Mouse (Mus musculus) frontal cortex, adult (tissue): Measurements from ENCODE around the gene Isg20.

Experiments used
- ATAC-seq: cut with Nextera tagmentation; 2 replicates; pipeline ENCODE4 v1.9.2; 2017; ENCODE audit warnings: mild to moderate bottlenecking, moderate library complexity, mixed read lengths; ENCODE audit not compliant: low TSS enrichment

Gene Isg20

DNA sequence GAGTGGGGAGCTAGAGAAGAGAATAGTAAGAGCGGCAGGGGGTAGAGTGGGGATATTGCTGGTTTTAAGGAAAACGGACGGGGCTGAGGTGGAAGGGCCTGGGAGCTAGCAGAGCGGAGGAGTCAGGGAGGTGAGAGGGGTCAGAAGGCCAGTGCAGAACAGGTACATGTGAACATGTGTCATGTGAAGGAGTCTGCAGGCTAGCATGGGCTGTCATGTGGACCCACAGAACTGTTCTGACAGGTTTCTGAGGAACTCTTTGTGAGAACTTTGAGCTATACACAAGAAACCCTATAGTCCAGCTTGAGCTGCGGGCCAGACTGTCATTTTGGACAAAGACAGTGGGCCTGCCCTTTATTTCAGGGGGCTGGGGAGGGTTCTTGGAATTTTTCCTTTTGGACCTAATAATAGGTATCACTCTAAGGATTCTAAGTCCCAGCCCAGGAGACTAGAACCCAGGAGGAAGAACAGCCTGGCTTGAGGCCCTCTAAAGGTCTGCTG lies at the start of gene Isg20:
Gene Isg20, plus strand, starts transcription at position 451 of the 501 bp plus-strand sequence.
- no peak for ATAC-seq

DNA sequence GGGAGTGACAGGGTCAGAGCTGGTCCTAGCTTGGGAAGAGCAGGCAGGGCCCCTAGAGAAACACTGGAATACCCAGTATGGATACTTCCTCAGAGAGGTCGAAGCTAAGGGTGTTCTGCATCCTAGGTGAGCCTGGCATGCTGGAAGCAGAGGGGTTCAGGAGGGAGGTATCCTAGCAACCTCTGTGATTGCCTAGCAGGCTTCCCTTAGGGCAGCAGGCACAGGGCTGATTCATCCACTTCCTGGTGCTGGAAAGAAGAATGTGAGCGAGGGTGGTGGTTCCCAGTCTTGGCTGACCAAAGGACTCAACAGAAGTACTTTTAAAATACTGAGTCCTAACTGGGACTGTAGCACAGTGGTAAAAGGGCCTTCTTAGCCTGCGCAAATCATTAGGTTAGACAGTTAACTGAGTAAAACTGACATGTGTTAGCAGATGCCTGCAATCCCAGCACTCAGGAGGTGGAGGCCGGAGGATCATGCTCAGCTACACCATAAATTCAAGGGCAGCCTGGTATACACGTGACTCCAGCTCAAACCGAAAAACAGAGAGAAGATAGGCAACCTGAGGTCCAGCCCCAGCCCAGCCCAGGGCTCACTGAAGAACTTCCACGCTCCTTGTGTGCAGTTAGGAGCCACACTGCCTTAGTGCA lies 49.3 kb upstream of the Isg20 start:
- no peak for ATAC-seq

DNA sequence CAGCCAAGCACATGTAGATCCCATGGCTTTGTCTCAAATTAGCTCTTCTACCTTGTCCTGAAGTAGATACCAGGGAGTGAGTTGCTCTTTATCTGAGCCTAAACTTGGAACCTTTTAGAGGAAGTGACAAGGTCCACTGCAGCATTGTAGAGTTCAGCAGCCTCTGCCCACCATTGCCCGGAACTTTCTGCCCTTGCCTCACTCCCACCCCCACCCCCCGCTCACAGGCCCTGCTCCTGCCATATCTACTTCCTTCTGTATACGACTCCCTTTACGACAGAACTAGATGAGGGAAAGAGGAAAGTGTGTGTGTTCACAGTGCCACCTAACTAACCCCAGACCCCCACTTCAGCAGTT lies 48.8 kb upstream of the Isg20 start:
- ATAC-seq, result no peak

DNA sequence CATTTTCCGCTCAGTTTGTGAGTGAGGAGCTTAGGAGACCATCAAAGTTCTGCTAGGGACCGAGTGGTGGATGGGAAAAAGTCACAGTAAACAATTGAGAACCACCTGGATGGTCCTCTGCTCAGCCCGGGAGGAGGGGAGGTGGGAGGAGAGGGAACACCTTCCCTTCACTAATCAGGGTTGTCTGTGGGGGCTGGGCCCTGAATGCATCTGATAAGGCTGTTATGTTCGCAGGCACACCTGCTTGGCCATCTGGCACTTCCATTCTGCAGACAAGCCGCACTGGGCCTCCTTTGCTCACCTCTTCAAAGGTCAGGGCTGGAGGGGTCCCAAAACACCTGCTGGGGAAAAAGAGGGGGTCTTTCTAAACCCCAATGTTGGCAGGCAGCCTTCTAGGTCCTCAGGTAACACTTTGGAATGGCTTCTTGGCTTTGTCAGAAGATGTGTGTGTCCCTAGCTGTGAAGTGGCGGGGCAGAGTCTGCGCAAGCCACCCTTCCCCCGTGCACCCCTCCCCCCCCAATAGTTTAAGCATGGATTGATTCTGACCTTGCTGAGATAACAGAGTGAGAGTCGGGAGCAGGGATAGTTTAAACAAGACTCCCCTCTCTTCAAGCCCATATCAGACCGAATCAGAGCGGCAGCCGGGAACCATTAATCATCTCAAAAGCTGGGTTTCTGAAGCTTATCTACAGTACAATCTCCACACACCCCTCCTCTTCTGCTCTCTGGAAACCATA lies 47.8 kb upstream of the Isg20 start:
- no peak for ATAC-seq

DNA sequence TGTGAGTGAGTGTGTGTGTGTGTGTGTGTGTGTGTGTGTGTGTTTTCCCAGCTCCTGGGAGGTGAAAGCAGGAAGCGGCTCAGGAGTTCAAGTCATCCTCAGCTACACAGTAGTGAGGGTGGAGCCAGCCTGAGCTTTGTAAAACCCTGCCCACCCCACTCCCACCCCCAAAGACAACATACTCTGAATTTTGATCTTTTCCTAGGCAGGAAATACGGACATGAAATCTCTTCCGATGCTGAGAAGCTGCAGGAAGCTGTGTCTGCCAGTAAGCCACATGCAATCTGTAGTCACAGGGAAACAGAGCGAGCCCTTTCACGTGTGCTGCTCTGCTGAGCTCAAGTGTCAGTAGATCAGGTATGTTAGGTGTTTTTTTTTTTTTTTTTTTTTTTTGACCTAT lies 44.5 kb upstream of the Isg20 start:
- no peak for ATAC-seq

DNA sequence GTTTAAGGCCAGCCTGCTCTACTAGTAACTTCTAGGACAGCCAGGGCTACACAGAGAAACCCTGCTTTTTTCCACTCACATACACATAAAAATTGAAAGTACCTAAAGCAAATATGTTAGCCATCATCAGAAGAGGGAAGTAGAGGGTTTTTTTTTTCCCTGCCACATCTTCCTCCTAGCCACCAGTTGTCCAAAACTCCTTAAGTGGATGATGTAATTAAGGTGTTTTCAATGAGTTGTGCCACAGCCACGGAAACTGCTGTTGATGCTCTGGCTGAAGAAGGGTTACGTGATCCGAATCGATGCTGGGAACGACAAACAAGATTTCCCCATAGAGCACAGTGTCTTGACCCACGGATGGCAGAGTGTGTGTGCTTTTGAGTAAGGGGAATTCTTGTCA lies 40.9 kb upstream of the Isg20 start:
- no peak for ATAC-seq

DNA sequence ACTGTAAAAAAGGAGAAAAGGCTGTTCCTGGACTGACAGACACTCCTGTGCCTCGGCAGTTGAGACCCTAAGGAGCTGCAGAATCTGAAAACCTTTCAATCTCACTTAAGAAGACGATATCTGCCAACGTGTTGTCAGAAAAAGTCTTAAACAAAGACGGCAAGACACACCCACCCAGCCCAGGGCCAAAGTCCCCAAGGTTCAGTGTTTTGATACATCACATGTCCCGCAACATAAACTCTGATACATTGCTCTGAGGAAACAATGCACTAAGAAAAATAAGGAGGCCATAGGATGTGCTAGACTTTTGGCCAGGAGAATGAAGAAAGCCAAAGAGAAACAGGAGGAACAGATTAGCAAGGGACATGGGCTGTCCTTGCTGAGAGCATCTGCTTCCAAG lies 40.4 kb upstream of the Isg20 start:
- no peak for ATAC-seq

DNA sequence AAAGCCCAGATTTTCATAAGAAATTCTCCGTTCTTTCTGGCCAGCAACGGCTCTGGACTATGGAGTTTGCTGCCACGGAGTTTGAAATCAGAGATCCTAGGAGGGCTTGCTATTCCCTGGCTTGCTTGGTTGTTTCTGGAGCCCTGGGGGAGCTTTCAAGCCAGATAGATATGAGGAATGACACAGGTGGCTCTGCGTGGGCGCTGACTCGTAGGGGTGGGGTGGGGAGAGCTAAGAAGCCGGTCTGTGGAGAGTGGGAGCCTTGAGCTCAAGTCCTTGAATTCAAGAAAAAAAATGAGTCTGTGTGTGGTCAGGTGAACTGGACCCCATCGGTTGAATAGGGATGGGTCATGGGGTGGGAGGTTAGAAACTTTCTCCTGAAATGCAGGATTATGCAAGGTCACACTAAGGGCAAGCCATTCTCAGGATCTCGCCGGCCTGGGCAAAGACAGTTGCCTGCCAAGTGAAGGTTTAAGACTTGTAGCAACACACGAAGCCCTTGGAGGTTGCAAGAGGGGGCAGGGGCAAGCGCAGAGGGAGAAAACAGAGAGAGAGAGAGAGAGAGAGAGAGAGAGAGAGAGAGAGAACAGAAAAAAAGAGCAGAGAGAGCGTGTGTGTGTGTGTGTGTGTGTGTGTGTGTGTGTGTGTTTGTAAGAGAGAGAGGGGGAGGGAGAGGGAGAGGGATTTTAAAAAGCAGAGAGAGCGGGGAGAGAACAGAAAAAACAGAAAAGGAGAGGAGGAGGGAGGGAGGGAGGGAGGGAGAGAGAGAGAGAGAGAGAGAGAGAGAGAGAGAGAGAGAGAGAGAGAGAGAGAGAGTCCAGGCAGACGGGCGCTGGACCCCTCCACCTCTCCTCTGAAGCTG lies 31.4 kb upstream of the Isg20 start:
- ATAC-seq, result no peak

DNA sequence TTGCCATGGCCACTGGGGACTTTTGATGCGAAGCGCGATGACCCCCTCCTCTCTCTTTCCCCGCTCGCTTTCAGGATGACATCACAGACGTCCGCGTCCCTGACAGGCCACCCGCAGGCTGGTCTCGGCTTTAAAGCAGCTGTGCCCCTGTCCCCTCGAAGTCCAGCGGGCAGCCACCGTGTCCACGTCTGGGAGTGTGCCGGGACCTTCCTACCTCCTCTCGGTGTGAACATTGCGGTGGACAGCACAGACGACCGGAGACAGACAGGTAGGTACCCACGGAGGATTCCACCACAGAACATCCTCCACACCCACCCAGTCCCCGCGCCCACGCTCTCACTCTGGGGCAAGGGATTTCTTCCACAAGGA lies 30.8 kb upstream of the Isg20 start:
- no peak; the same call in 1 of the 2 replicates for ATAC-seq

DNA sequence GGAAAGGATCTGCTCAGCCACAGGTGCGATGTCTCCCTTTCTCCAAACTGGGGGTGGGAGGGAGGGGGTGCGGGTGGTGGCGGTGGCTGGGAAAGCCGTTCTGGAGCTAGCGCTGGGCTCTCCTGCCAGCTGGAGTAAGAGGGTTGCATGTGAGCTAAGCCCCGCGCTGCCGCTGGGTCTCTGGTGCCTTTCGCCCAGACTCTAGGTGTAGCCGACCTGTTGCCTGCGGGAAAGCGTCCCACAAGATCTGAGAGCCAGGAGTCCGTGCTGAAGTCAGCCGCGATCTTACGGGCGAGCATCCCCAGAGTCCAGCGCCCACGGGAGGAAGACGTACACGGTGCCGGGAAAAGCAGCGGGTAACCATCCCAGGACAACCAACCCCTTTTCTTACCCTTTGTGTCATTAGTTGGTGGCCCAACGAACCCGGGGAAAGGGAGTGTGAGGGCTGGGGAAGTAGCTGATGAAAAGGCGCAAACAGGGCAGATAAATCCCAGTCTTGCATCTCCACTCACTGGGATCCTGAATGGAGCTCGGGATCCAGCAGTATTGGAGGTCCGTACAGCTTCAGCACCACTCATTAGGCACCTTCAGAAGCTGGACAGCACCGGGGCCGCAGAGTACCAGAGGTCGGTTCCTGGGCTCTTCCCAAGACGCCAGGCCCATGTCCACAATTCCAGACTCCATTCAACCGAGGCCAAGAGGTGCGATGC lies 30.1 kb upstream of the Isg20 start:
- ATAC-seq, result no peak

DNA sequence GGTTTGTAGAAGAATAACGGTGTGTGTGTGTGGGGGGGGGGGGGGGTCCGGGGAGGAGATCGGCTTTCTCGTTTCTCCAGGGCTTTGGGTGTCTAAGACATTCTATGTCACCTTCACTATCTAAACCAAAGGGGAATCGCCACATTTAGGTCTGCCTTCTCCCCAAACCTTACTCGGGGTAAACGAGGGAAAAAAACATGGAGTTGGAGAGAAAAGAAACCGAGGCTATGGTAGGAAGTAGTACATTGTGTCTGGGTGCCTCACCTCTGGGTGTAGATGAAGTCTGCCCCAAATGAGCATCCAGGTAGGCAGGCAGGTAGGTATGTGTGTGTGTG lies 29.5 kb upstream of the Isg20 start:
- no peak for ATAC-seq

DNA sequence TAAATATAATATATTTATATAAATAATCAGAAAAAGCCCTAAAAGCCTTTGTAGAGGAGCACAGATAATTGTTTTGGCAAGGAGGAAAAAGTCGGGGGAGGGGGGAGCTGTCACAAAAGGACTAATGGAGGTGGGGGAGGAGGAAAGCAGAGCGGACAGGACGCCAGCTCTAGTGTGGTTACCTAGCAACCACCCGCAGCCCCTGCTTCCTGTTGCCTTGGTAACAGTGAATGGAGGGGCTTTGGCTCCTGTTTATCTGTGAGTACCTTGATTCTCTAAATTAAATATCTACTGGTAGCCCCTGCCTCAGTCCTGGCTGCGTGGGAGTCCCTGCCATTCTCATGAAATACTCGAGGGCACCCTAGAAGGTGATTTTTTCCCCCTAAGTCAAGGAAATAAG lies 29.1 kb upstream of the Isg20 start:
- ATAC-seq, result no peak

DNA sequence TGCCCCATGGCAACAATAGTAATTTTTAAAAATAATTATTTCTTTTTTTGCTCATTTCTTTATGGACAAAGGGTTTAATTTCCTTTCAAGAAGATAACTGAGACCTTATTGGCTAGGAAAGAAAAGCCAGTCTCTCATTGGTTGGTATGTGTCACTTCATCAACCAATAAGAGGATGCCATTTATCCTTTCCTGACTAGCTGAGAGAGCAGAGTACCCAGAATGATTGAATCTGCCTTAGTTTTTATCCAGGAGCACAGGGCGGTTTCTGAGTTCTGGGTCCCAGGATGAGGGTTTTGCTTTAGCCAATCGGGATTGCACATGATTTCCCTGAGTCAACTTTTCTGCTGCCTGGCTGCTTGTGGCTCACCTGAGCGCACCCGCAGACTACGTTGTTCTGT lies 27.8 kb upstream of the Isg20 start:
- ATAC-seq, result no peak

DNA sequence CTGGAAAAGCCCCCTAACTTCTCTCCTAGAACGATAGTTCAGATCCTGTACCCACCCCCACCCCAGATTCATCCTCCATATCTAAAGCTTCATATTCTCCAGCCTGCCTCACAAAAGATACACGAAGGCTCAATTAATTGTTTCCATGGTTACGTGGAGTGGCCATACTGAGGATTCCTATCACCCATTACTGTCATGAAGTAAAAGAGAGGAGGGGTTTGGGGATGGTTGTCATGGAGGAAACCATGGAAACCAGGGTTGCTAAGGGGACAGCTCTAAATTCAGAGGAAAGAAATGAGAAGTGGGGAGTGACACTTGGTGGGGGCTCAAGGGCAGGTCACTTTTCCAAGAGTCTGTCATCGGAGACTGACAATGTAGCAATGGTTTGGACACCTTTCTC lies 26.7 kb upstream of the Isg20 start:
- ATAC-seq, result no peak

DNA sequence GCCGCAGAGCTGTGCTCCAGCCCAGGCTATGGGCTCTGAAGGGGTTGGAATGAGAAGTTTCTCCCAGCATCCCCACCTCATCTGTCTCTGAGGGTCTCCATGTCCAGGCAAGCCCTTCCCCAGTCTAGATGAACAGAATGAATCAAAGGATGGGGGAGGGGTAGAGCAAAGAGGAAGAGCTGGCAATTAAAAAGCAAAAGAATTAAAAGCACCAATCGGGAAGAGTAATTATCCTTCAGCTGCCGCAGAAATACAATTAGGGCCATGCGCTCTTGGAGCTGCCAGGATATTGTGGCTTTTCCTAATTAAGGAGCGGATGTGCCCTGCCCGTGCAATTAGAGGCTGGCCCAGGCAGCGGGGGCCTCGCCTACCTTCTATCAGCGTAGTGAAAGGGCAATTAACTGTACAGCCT lies 25.8 kb upstream of the Isg20 start:
- ATAC-seq, result no peak

DNA sequence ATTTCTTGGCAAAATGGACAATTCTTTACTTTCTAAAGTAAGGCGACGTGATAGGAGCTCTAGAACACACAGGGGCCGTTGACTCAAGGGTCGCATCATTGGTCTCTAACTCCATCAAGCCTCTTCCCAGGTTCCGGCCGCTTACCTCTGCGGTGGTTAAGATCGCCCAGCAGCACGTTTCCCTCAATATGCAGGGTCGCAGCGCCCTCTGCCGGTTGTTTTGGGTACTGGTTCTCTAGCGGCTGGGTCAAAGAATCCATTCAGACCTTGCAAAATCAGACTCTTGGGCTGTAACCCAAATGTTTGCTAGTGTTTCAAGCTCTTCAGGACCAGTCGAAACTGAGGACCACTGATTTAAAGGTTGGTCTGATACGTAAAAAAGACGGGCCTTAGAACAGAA lies 22.6 kb upstream of the Isg20 start:
- ATAC-seq, result peak; percentile 69

DNA sequence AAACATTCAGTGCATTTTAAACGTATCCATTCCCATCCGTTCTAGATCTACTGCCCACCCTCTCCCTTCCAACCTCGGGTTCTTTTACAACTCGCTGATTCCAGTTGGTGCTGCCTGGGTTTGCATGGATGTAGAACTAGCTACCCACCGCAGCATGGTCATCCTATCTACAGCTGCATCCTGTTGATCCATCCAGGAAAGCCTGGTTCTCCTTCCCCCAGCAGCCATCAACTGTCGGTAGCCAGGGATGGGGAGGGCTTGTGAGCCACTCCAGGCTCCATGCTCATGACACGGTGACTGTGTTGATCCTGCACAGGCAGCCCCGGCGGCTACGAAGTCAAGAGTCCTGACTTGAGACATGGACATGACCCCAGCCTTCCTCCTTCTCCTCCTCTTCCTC lies 19.3 kb upstream of the Isg20 start:
- ATAC-seq, result no peak

DNA sequence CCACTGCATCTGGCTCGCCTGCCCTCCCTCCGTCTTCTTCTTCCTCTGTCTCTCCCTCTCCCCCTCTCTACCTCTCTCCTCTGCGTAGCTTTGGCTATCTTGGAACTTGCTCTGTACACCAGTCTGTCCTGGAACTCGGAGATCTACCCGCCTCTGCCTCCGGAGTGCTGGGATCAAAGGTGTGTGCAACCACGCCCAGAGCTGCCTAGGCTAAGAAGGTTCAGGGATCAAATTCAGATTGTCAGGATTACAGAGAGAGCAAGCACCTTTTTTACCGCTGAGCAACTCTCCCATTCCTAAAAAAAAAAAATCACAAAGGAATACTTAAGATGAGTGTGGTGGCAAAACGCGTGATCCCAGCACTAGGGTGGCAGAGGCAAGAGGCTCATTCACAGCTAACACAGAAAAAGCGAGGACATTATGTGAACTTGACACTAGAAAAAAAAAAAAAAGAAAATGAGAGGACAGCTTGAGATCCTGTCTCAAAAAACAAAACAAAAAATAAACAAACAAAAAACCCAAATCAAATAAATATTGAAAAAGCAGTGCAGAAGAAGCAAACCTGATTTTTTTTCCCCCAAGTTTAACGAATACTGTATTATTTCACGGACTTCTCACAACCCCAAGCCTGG lies 18.1 kb upstream of the Isg20 start:
- no peak for ATAC-seq

DNA sequence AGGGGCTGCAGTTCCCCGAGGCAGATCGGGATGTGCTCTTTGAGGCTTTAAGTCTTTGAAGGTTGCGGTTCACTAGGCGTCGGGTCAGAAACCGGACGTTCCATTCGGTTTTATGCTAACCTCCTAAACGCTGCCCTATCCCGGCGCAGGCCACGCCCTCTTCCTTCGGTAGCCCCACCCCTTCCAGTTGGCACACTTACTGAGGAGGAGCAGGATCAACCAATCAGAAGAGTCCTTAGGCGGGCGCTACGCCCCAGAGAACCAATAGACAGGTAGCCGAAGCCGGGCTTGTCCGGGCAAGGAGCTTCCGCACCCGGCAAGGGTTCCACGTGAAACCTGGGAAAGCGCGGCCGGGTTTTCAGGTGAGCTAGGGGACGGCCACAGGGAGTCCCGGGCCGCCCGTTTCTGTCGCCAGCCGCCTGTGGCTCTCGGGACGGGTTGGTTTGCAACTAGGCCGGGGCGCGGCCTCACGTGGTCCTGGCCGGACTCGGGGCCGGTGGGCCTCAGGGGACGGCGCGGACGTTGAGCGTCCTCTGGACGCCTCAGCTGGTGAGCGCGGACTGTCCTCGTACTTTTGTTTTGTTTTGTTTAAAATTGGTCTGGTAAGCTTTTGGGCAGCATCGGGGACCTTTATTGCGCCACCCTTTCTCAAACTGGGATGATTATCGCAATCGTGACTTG lies 17.4 kb upstream of the Isg20 start, which contains the start of gene Aen:
Gene Aen, plus strand, starts transcription at position 202 of the 681 bp plus-strand sequence.
- ATAC-seq, result peak; percentile 100

DNA sequence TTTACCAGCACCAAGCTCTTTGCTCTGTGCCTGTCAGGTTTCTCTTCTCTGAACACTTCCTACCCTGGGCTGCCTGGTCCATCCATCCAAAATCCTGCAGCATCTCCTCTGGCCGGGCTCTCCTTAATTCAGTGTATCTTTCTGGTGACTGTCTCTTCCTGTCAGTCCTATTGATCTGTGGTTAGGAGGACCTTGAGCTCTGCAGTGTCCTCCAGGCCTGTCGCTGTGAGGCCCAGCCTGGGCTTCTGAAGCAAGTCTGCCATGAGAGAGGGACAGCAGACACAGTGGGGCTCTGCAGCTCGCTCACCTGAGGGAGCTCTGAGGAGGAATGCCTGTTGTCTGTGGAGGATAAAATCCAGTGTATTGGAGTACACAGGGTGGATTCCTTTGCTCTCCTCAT lies 15.7 kb upstream of the Isg20 start:
- ATAC-seq, result no peak
